Mouse (Mus musculus): ENCODE measurements around the gene 6430571L13Rik. TPM values are rescaled to one million over a fixed set of nuclear protein-coding genes. Genes with fewer than 3 reads are reported as not detected.

The 6430571L13Rik gene
- total RNA-seq (2023), result not detected

DNA sequence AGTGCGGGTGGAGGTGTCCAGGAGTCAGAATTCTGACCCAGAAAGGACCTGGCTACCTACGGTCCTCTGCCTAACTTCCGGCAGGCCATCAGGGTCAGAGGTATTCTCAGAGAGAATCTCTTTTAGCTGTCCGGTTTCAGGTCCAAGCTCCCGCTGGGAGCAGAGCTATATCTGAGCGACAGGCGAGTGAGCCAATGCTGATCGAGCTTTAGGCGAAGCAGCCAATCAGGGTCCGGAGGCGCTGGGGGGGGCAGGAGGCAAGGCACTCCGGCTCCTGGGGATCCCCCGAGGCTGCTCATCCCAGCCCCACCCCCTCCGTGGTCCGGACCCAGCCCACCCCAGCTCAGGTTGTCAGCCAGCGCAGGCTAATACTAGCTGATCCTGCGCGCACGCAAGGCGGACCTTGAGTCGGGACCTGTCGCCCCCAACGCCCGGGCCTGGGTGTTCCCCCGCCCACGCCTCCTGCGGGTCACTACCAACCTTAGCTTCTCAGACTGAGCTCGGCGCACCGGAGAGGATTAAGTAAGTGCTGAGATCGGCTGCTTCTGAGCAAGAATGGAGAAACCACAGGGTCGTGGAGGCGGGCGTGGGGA lies at the start of gene 6430571L13Rik:
TSS of gene 6430571L13Rik (plus strand) at position 336 of the 593 bp plus-strand sequence.

DNA sequence AAGGTAGTCTGAATTCAATTTTAAA lies 44.6 kb upstream of the 6430571L13Rik start, which contains the start of gene Cish:
TSS of gene Cish (plus strand) at position 11 of the 25 bp plus-strand sequence.

DNA sequence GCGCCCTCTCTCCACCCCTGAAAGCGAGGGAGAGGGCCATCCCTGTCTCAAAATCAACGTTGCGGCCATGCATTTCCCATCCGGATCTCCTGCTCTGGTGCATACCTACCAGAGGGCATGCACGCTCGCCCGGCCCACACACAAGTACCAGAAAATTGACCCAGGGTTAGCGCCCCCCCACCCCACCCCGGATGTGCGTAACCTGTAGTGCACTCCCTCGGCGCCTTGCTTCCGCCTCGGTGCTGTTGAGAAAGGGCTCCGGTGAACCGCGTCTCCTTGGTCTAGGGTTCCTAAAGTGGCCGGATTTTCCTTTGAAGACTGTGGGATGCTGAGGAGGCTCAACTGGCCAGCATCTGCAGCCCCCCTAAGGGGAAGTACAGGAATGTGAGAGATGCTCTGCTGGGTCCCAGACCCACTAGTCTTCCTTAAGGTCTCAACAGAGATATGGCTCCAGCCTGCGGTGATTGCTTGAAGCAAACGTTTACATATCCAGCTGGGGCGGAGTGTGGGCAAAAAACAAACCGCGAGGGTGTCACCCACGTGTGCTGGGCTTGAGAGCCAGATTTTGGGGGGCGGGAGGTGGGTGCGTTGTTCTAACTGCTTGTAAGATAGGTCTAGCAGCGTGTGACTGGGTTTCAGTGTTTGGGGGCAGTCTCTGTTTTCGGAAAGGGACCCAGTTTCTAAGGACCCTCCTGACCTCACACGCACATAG lies 2.1 kb upstream of the 6430571L13Rik start, which contains the start of gene Hemk1:
TSS of gene Hemk1 (minus strand) at position 179 of the 712 bp plus-strand sequence.

DNA sequence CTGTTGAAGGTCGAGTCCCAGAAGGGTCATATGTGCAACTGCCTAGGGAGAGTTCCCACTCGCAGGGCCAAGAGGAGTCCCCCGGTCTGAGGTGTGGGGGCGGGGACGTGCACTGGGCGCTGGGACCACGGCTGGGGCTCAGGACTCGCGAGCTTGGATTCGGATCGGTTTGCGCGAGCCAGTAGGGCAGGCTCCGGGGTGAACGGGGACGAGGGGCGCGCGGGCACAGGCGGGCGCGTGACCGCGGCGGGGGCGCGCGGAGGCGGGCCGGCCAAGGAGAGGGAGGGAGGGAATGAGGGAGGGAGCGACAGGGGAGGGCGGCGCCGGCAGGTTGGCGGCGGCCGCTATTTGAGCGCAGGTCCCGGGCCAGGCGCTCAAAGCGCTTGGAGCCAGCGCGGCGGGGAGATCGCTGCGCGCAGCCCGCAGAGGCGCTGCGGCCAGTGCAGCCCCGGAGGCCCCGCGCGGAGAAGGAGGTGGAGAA lies 59.1 kb downstream of the 6430571L13Rik start, which contains the start of gene Cacna2d2:
TSS of gene Cacna2d2 (plus strand) at position 122 of the 481 bp plus-strand sequence.

Other genes with a start within 250 kb of the 6430571L13Rik start
- gene Dock3, start 108.7 kb upstream of the 6430571L13Rik start, total RNA-seq (2023), result 1 to 10 TPM; 2.0 to 4.9 TPM
- gene Mapkapk3, start 50.7 kb upstream of the 6430571L13Rik start, total RNA-seq (2023), result 100 to 1,000 TPM; 120 to 133 TPM
- gene Cish, start 44.6 kb upstream of the 6430571L13Rik start, total RNA-seq (2023), result 1 to 10 TPM; 5.0 to 5.4 TPM
- gene Hemk1, start 2.3 kb upstream of the 6430571L13Rik start, total RNA-seq (2023), result 1 to 10 TPM; 3.9 to 5.0 TPM
- under 1 TPM; 0.09 to 0.62 TPM for gene Cacna2d2, start 59.0 kb downstream of the 6430571L13Rik start, total RNA-seq (2023)
- gene Tmem115, start 193.3 kb downstream of the 6430571L13Rik start, total RNA-seq (2023), result 10 to 100 TPM; 16.3 to 17.6 TPM
- gene Cyb561d2, start 201.6 kb downstream of the 6430571L13Rik start, total RNA-seq (2023), result 1 to 10 TPM; 6.7 to 7.6 TPM
- 1 to 10 TPM; 8.4 to 9.3 TPM for gene Nprl2, start 201.6 kb downstream of the 6430571L13Rik start, total RNA-seq (2023)
- gene Zmynd10, start 206.7 kb downstream of the 6430571L13Rik start, total RNA-seq (2023), result under 1 TPM in 1 of 2 experiments, not detected in 1; 0.20 TPM
- 10 to 100 TPM; 47.3 to 60.9 TPM for gene Rassf1, start 211.0 kb downstream of the 6430571L13Rik start, total RNA-seq (2023)
- gene Tusc2, start 222.7 kb downstream of the 6430571L13Rik start, total RNA-seq (2023), result 1 to 10 TPM; 6.4 to 6.9 TPM
- gene Hyal2, start 227.3 kb downstream of the 6430571L13Rik start, total RNA-seq (2023), result 1 to 10 TPM; 2.8 to 4.5 TPM
- gene Hyal1, start 236.3 kb downstream of the 6430571L13Rik start, total RNA-seq (2023), result 1 to 10 TPM in 1 of 2 experiments, under 1 TPM in 1; 0.49 to 1.3 TPM
- gene Naa80, start 238.3 kb downstream of the 6430571L13Rik start, total RNA-seq (2023), result 1 to 10 TPM; 9.0 to 9.1 TPM
- under 1 TPM; 0.76 to 0.88 TPM for gene Hyal3, start 240.2 kb downstream of the 6430571L13Rik start, total RNA-seq (2023)
- 10 to 100 TPM; 16.5 to 30.6 TPM for gene Ifrd2, start 247.0 kb downstream of the 6430571L13Rik start, total RNA-seq (2023)

All from neutrophil, adult 59 days (primary cell).